Mouse (Mus musculus): ENCODE data around the gene Nav2. TPM values are rescaled to one million over a fixed set of nuclear protein-coding genes. Genes with fewer than 3 reads are reported as not detected.

Nav2 gene
- polyA plus RNA-seq, 1 experiment: 46.2 TPM

GRCm38 (mm10) chr7:49014480-49014879 is 106.0 kb downstream of the Nav2 start:
- no peak for TF ChIP-seq CTCF (IDR thresholded peaks at IDR 0.05; ENCODE audit: borderline replicate concordance, control insufficient read depth, extremely low read depth, insufficient read depth, low read length, poor library complexity)
- TF ChIP-seq POLR2A (IDR thresholded peaks at IDR 0.05; ENCODE audit: control insufficient read depth, extremely low read depth, insufficient read depth, low read length, poor library complexity): no peak

GRCm38 (mm10) chr7:49015297-49015696 is 106.8 kb downstream of the Nav2 start:
- whole genome bisulfite sequencing: 96% methylated on average over 6 of the region's 6 CpGs
- no peak overlapping the region for H3K4me3 ChIP-seq (ENCODE audit: control insufficient read depth, insufficient read depth, low read length)
- TF ChIP-seq CTCF (IDR thresholded peaks at IDR 0.05; ENCODE audit: borderline replicate concordance, control insufficient read depth, extremely low read depth, insufficient read depth, low read length, poor library complexity) (no peak), POLR2A (IDR thresholded peaks at IDR 0.05; ENCODE audit: control insufficient read depth, extremely low read depth, insufficient read depth, low read length, poor library complexity) (no peak)

More at GRCm38 (mm10) chr7:49014480-49014879, 106.0 kb downstream of the Nav2 start:
- H3K4me1 ChIP-seq (replicated peaks; ENCODE audit: control insufficient read depth, insufficient read depth, low read length): no peaks in the 10 kb centered on the region
- no peaks in the 10 kb centered on the region for H3K36me3 ChIP-seq (ENCODE audit: control insufficient read depth, insufficient read depth, low read length)
- no peak for DNase-seq
- no peaks in the 10 kb centered on the region for H3K27me3 ChIP-seq (ENCODE audit: control insufficient read depth, insufficient read depth, low read length)
- no peak overlapping the region for H3K27ac ChIP-seq (ENCODE audit: control insufficient read depth, insufficient read depth, low read length)
- WGBS: 91% methylated on average over 10 of the region's 10 CpGs
- no peak overlapping the region for H3K4me3 ChIP-seq (ENCODE audit: control insufficient read depth, insufficient read depth, low read length)

GRCm38 (mm10) chr7:49016088-49016487 is 107.6 kb downstream of the Nav2 start:
- 84% methylated on average over 2 of the region's 2 CpGs for WGBS
- Histone ChIP-seq H3K27ac (ENCODE audit: control insufficient read depth, insufficient read depth, low read length) (no peak overlapping the region), H3K4me1 (replicated peaks; ENCODE audit: control insufficient read depth, insufficient read depth, low read length) (no peaks in the 10 kb centered on the region), H3K27me3 (ENCODE audit: control insufficient read depth, insufficient read depth, low read length) (no peaks in the 10 kb centered on the region), H3K36me3 (ENCODE audit: control insufficient read depth, insufficient read depth, low read length) (no peaks in the 10 kb centered on the region), H3K4me3 (ENCODE audit: control insufficient read depth, insufficient read depth, low read length) (no peak overlapping the region)
- no peak for TF ChIP-seq CTCF (IDR thresholded peaks at IDR 0.05; ENCODE audit: borderline replicate concordance, control insufficient read depth, extremely low read depth, insufficient read depth, low read length, poor library complexity)
- TF ChIP-seq POLR2A (IDR thresholded peaks at IDR 0.05; ENCODE audit: control insufficient read depth, extremely low read depth, insufficient read depth, low read length, poor library complexity): no peak
- DNase-seq: no peak

More at GRCm38 (mm10) chr7:49015297-49015696, 106.8 kb downstream of the Nav2 start:
- Histone ChIP-seq H3K27me3 (ENCODE audit: control insufficient read depth, insufficient read depth, low read length) (no peaks in the 10 kb centered on the region), H3K36me3 (ENCODE audit: control insufficient read depth, insufficient read depth, low read length) (no peaks in the 10 kb centered on the region), H3K4me1 (replicated peaks; ENCODE audit: control insufficient read depth, insufficient read depth, low read length) (no peaks in the 10 kb centered on the region), H3K27ac (ENCODE audit: control insufficient read depth, insufficient read depth, low read length) (no peak overlapping the region)
- no peak for DNase-seq

GRCm38 (mm10) chr7:49017794-49018193 is 109.3 kb downstream of the Nav2 start:
- H3K4me3 ChIP-seq (ENCODE audit: control insufficient read depth, insufficient read depth, low read length): no peak overlapping the region
- TF ChIP-seq CTCF (IDR thresholded peaks at IDR 0.05; ENCODE audit: borderline replicate concordance, control insufficient read depth, extremely low read depth, insufficient read depth, low read length, poor library complexity) (no peak), POLR2A (IDR thresholded peaks at IDR 0.05; ENCODE audit: control insufficient read depth, extremely low read depth, insufficient read depth, low read length, poor library complexity) (no peak)
- DNase-seq: no peak
- no peak overlapping the region for H3K27ac ChIP-seq (ENCODE audit: control insufficient read depth, insufficient read depth, low read length)
- WGBS: 46% methylated on average over 5 of the region's 5 CpGs
- H3K36me3 ChIP-seq (ENCODE audit: control insufficient read depth, insufficient read depth, low read length): no peaks in the 10 kb centered on the region
- H3K4me1 ChIP-seq (replicated peaks; ENCODE audit: control insufficient read depth, insufficient read depth, low read length): no peaks in the 10 kb centered on the region
- no peaks in the 10 kb centered on the region for H3K27me3 ChIP-seq (ENCODE audit: control insufficient read depth, insufficient read depth, low read length)

- Histone ChIP-seq H3K27me3 (ENCODE audit: control insufficient read depth, insufficient read depth, low read length) (no peaks in the 10 kb centered on the region), H3K27ac (ENCODE audit: control insufficient read depth, insufficient read depth, low read length) (no peak overlapping the region), H3K4me1 (replicated peaks; ENCODE audit: control insufficient read depth, insufficient read depth, low read length) (no peaks in the 10 kb centered on the region), H3K36me3 (ENCODE audit: control insufficient read depth, insufficient read depth, low read length) (no peaks in the 10 kb centered on the region), H3K4me3 (ENCODE audit: control insufficient read depth, insufficient read depth, low read length) (no peak overlapping the region)
- WGBS: 85% methylated on average over 7 of the region's 7 CpGs
- TF ChIP-seq POLR2A (IDR thresholded peaks at IDR 0.05; ENCODE audit: control insufficient read depth, extremely low read depth, insufficient read depth, low read length, poor library complexity) (no peak), CTCF (IDR thresholded peaks at IDR 0.05; ENCODE audit: borderline replicate concordance, control insufficient read depth, extremely low read depth, insufficient read depth, low read length, poor library complexity) (no peak)
- no peak for DNase-seq
These were observed 110.0 kb downstream of the Nav2 start for GRCm38 (mm10) chr7:49018478-49018914.

GRCm38 (mm10) chr7:49025026-49025815 is 116.7 kb downstream of the Nav2 start:
- Histone ChIP-seq H3K4me1 (replicated peaks; ENCODE audit: control insufficient read depth, insufficient read depth, low read length) (no peaks in the 10 kb centered on the region), H3K27ac (ENCODE audit: control insufficient read depth, insufficient read depth, low read length) (no peak overlapping the region), H3K4me3 (ENCODE audit: control insufficient read depth, insufficient read depth, low read length) (no peak overlapping the region), H3K36me3 (ENCODE audit: control insufficient read depth, insufficient read depth, low read length) (no peaks in the 10 kb centered on the region), H3K27me3 (ENCODE audit: control insufficient read depth, insufficient read depth, low read length) (no peaks in the 10 kb centered on the region)
- TF ChIP-seq CTCF (IDR thresholded peaks at IDR 0.05; ENCODE audit: borderline replicate concordance, control insufficient read depth, extremely low read depth, insufficient read depth, low read length, poor library complexity): no peak
- TF ChIP-seq POLR2A (IDR thresholded peaks at IDR 0.05; ENCODE audit: control insufficient read depth, extremely low read depth, insufficient read depth, low read length, poor library complexity): no peak
- WGBS: 87% methylated on average over 8 of the region's 8 CpGs
- DNase-seq: no peak
